In the genomic region with DNA sequence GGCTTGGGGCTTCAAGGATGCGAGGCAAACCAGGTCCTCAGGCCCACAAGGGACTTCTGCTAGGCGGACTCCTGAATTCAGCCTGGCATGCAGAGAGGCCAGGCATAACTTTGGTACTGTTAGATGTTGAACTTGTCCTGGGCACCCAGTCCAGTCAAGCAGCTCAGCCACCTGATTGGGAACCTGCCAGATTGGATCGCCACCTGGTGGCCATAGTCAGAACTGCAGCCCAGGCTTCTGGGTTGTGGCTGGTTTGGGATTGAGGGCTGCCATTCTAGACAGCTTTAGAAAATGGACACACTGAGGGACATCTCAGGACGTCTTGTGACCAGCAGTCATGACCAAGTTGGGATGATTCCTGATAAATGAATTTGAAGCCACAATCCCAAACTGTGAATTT, we compare ENCODE assay signal across 8 mouse cellular contexts. TPM values are rescaled to one million over a fixed set of nuclear protein-coding genes. Genes with fewer than 3 reads are reported as not detected.
DNase-seq lines count a peak whose midpoint lies in the region; ATAC-seq and TF ChIP-seq lines count a peak whose summit lies in the region.

No protein-coding gene starts in this region.

- peak; percentile 75 for DNase-seq in c-Kit-positive CD71-positive TER-119-negative erythroid progenitor cells, embryonic 14.5 days (ENCODE audit: low read depth)
- DNase-seq in frontal cortex, postnatal 25 days (ENCODE audit: low spot score in 2 of 2): peak; percentile 92 to 94
- DNase-seq in hindbrain, postnatal 0 days (ENCODE audit: low spot score): peak; percentile 86
- peak; percentile 94 for DNase-seq in limb, embryonic 10.5 days (ENCODE audit: low spot score)
- peak; percentile 45 to 76 for DNase-seq in monocyte, adult 2 months (ENCODE audit: low read depth in 1 of 2, low spot score in 2 of 2)
- peak; percentile 80 to 89 for DNase-seq in spleen, postnatal 14 days (ENCODE audit: low spot score in 2 of 2)

- no peak overlapping the region for H3K4me2 ChIP-seq in forebrain, embryonic 12.5 days
- H3K4me2 ChIP-seq in forebrain, embryonic 16.5 days (ENCODE audit: low read length): no peak overlapping the region
- H3K4me2 ChIP-seq in hindbrain, postnatal 0 days (ENCODE audit: low read depth, low read length): no peak overlapping the region

- H3K4me1 ChIP-seq in forebrain, embryonic 12.5 days: peaks cover 23% of the 10 kb centered on the region
- H3K4me1 ChIP-seq in forebrain, embryonic 16.5 days (replicated peaks; ENCODE audit: control insufficient read depth, insufficient read depth, low read length): peaks cover 3% of the 10 kb centered on the region
- H3K4me1 ChIP-seq in hindbrain, postnatal 0 days (ENCODE audit: insufficient read depth, low read length): no peaks in the 10 kb centered on the region; the same call in 1 of the 2 replicates
- peaks cover 29% of the 10 kb centered on the region for H3K4me1 ChIP-seq in limb, embryonic 10.5 days

- H3K36me3 ChIP-seq in forebrain, embryonic 12.5 days (replicated peaks): peaks cover 36% of the 10 kb centered on the region
- H3K36me3 ChIP-seq in forebrain, embryonic 16.5 days (ENCODE audit: control insufficient read depth, insufficient read depth): no peaks in the 10 kb centered on the region; the same call in 1 of the 2 replicates
- peaks cover 2% of the 10 kb centered on the region; the same call in 1 of the 2 replicates for H3K36me3 ChIP-seq in hindbrain, postnatal 0 days (ENCODE audit: insufficient read depth, low read length)
- H3K36me3 ChIP-seq in limb, embryonic 10.5 days: peaks cover 84% of the 10 kb centered on the region

- TF ChIP-seq CTCF in hindbrain, postnatal 0 days (IDR thresholded peaks at IDR 0.05; ENCODE audit: low read depth): peak; percentile 100

- H3K9ac ChIP-seq in forebrain, embryonic 12.5 days: no peak overlapping the region
- no peak overlapping the region for H3K9ac ChIP-seq in forebrain, embryonic 16.5 days (replicated peaks; ENCODE audit: low read depth, low read length)
- H3K9ac ChIP-seq in hindbrain, postnatal 0 days (replicated peaks; ENCODE audit: low read length): no peak overlapping the region

- H3K4me3 ChIP-seq in forebrain, embryonic 12.5 days (replicated peaks): no peak overlapping the region
- H3K4me3 ChIP-seq in forebrain, embryonic 16.5 days (replicated peaks; ENCODE audit: low read length): no peak overlapping the region
- no peak overlapping the region for H3K4me3 ChIP-seq in hindbrain, postnatal 0 days (ENCODE audit: low read length)
- H3K4me3 ChIP-seq in limb, embryonic 10.5 days: no peak overlapping the region

- H3K27me3 ChIP-seq in forebrain, embryonic 12.5 days: no peaks in the 10 kb centered on the region
- H3K27me3 ChIP-seq in forebrain, embryonic 16.5 days (replicated peaks; ENCODE audit: control insufficient read depth, insufficient read depth, low read length): no peaks in the 10 kb centered on the region
- H3K27me3 ChIP-seq in hindbrain, postnatal 0 days (ENCODE audit: insufficient read depth, low read length): no peaks in the 10 kb centered on the region
- H3K27me3 ChIP-seq in limb, embryonic 10.5 days (ENCODE audit: low read depth, poor library complexity, severe bottlenecking): no peaks in the 10 kb centered on the region

- peak overlapping the region; percentile 20; the same call in 1 of the 2 replicates for H3K27ac ChIP-seq in forebrain, embryonic 12.5 days
- H3K27ac ChIP-seq in forebrain, embryonic 16.5 days (ENCODE audit: low read length): no peak overlapping the region
- no peak overlapping the region for H3K27ac ChIP-seq in hindbrain, postnatal 0 days
- H3K27ac ChIP-seq in limb, embryonic 10.5 days: no peak overlapping the region

- 22% methylated on average over 4 of the region's 4 CpGs for WGBS in forebrain, embryonic 12.5 days
- 18% methylated on average over 4 of the region's 4 CpGs for WGBS in forebrain, embryonic 16.5 days
- 20% methylated on average over 4 of the region's 4 CpGs for WGBS in hindbrain, postnatal 0 days
- WGBS in limb, embryonic 10.5 days: 22% methylated on average over 4 of the region's 4 CpGs

- no peaks in the 10 kb centered on the region for H3K9me3 ChIP-seq in forebrain, embryonic 12.5 days
- no peaks in the 10 kb centered on the region for H3K9me3 ChIP-seq in forebrain, embryonic 16.5 days (ENCODE audit: control insufficient read depth, low read length)
- H3K9me3 ChIP-seq in hindbrain, postnatal 0 days (ENCODE audit: low read length): no peaks in the 10 kb centered on the region
- no peaks in the 10 kb centered on the region for H3K9me3 ChIP-seq in limb, embryonic 10.5 days (replicated peaks)

- ATAC-seq in forebrain, embryonic 12.5 days (ENCODE audit: low FRiP score): no peak; the same call in 1 of the 2 replicates
- no peak; the same call in 1 of the 2 replicates for ATAC-seq in forebrain, embryonic 16.5 days
- ATAC-seq in hindbrain, postnatal 0 days: peak; percentile 42

RNA-seq across cellular contexts. Expression of gene Ccdc8, which starts 7.1 kb away (rescaled TPM):
- 9.1 and 11.5 TPM in 2 replicates for polyA plus RNA-seq in forebrain, embryonic 12.5 days (2016; fragmentation: Nextera tagmentation; extraction: Ambion mirVana)
- 7.3 and 8.9 TPM in 2 replicates for polyA plus RNA-seq in forebrain, embryonic 16.5 days (2015; fragmentation: Nextera tagmentation; extraction: Ambion mirVana)
- total RNA-seq in hindbrain, postnatal 0 days (2014; rRNA removed): 6.0 and 7.1 TPM in 2 replicates
- polyA plus RNA-seq in hindbrain, postnatal 0 days (2015; fragmentation: Nextera tagmentation; extraction: Ambion mirVana): 3.0 and 3.6 TPM in 2 replicates
- polyA plus RNA-seq in limb, embryonic 10.5 days (2016; fragmentation: Nextera tagmentation; extraction: Ambion mirVana): 13.7 and 13.8 TPM in 2 replicates

RNA-seq across cellular contexts. Expression of gene Gm42372, which starts 16.8 kb away (rescaled TPM):
- polyA plus RNA-seq in forebrain, embryonic 12.5 days (2016; fragmentation: Nextera tagmentation; extraction: Ambion mirVana): 1.6 and 1.7 TPM in 2 replicates
- 3.7 and 4.1 TPM in 2 replicates for polyA plus RNA-seq in forebrain, embryonic 16.5 days (2015; fragmentation: Nextera tagmentation; extraction: Ambion mirVana)
- 36.9 and 41.7 TPM in 2 replicates for total RNA-seq in hindbrain, postnatal 0 days (2014; rRNA removed)
- 8.2 and 8.9 TPM in 2 replicates for polyA plus RNA-seq in hindbrain, postnatal 0 days (2015; fragmentation: Nextera tagmentation; extraction: Ambion mirVana)
- polyA plus RNA-seq in limb, embryonic 10.5 days (2016; fragmentation: Nextera tagmentation; extraction: Ambion mirVana): 0.96 and 0.98 TPM in 2 replicates

RNA-seq across cellular contexts. Expression of gene Ppp5c, which starts 28.1 kb away (rescaled TPM):
- 107 and 112 TPM in 2 replicates for polyA plus RNA-seq in forebrain, embryonic 12.5 days (2016; fragmentation: Nextera tagmentation; extraction: Ambion mirVana)
- polyA plus RNA-seq in forebrain, embryonic 16.5 days (2015; fragmentation: Nextera tagmentation; extraction: Ambion mirVana): 115 and 121 TPM in 2 replicates
- total RNA-seq in hindbrain, postnatal 0 days (2014; rRNA removed): 68.9 and 86.0 TPM in 2 replicates
- polyA plus RNA-seq in hindbrain, postnatal 0 days (2015; fragmentation: Nextera tagmentation; extraction: Ambion mirVana): 140 and 143 TPM in 2 replicates
- 149 and 158 TPM in 2 replicates for polyA plus RNA-seq in limb, embryonic 10.5 days (2016; fragmentation: Nextera tagmentation; extraction: Ambion mirVana)

RNA-seq across cellular contexts. Expression of gene Pnmal1, which starts 40.2 kb away (rescaled TPM):
- polyA plus RNA-seq in forebrain, embryonic 12.5 days (2016; fragmentation: Nextera tagmentation; extraction: Ambion mirVana): 32.3 and 37.0 TPM in 2 replicates
- 50.1 and 60.9 TPM in 2 replicates for polyA plus RNA-seq in forebrain, embryonic 16.5 days (2015; fragmentation: Nextera tagmentation; extraction: Ambion mirVana)
- 22.7 and 24.3 TPM in 2 replicates for total RNA-seq in hindbrain, postnatal 0 days (2014; rRNA removed)
- 40.9 and 41.2 TPM in 2 replicates for polyA plus RNA-seq in hindbrain, postnatal 0 days (2015; fragmentation: Nextera tagmentation; extraction: Ambion mirVana)
- 0.79 and 1.5 TPM in 2 replicates for polyA plus RNA-seq in limb, embryonic 10.5 days (2016; fragmentation: Nextera tagmentation; extraction: Ambion mirVana)

RNA-seq across cellular contexts. Expression of gene Pnmal2, which starts 55.2 kb away (rescaled TPM):
- polyA plus RNA-seq in forebrain, embryonic 12.5 days (2016; fragmentation: Nextera tagmentation; extraction: Ambion mirVana): 52.6 and 53.3 TPM in 2 replicates
- 85.3 and 118 TPM in 2 replicates for polyA plus RNA-seq in forebrain, embryonic 16.5 days (2015; fragmentation: Nextera tagmentation; extraction: Ambion mirVana)
- 106 and 118 TPM in 2 replicates for total RNA-seq in hindbrain, postnatal 0 days (2014; rRNA removed)
- polyA plus RNA-seq in hindbrain, postnatal 0 days (2015; fragmentation: Nextera tagmentation; extraction: Ambion mirVana): 138 and 139 TPM in 2 replicates
- polyA plus RNA-seq in limb, embryonic 10.5 days (2016; fragmentation: Nextera tagmentation; extraction: Ambion mirVana): 2.6 and 5.7 TPM in 2 replicates
